Mouse (Mus musculus) heart, postnatal 0 days (tissue): ENCODE results near the gene Ablim2.

Source experiments
- CTCF ChIP-seq: IDR thresholded peaks from 2 replicates; pipeline ENCODE4 v1.5.1; 2016; ENCODE audit warnings: antibody characterized with exemption, control low read depth, low read depth
- EP300 ChIP-seq: IDR thresholded peaks from 2 replicates; pipeline ENCODE4 v1.6.1; 2016; ENCODE audit warnings: antibody characterized with exemption, low read depth

GRCm38 (mm10) chr5:35755131-35755733 is 2.4 kb upstream of the Ablim2 start:
- TF ChIP-seq CTCF (peak; percentile 96), EP300 (no peak)
